Mouse (Mus musculus) layer of hippocampus, adult 9-10 months (tissue): Measurements from ENCODE around the gene Gde1.

Experiments used
- DNase-seq: peaks from one replicate; pipeline ENCODE4 v3.0.0; 2022; ENCODE audit warnings: low spot score

Gene Gde1

GRCm38 (mm10) chr7:118706488-118706887, 910 bp upstream of the Gde1 start:
- DNase-seq: no peak

- DNase-seq: no peak
Observed at GRCm38 (mm10) chr7:118706051-118706450, 473 bp upstream of the Gde1 start.

- DNase-seq: no peak
Observed at GRCm38 (mm10) chr7:118704001-118704850, 1.4 kb downstream of the Gde1 start.

GRCm38 (mm10) chr7:118703144-118703561, 2.4 kb downstream of the Gde1 start:
- no peak for DNase-seq

- DNase-seq: no peak
Observed at GRCm38 (mm10) chr7:118698882-118699281, 6.7 kb downstream of the Gde1 start.

DNA sequence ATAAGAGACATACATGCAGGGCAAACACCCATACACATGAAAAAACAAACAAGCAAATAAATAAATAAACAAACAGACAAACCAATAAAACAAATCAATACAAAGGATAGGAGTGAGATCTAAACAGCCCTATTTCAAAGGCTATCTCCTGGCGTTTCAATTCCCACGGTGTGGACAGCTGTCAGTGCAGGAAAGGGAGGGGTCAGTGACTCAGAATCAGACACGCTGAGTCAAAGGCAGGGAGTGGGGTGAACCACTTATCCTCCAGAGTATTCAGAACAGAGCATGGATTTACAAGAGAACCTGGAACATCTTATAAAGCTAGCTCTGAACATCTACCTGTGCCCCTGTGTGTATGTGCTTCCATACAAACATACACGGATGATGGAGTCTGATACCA, 8.4 kb downstream of the Gde1 start:
- no peak for DNase-seq

- no peak for DNase-seq
Observed at GRCm38 (mm10) chr7:118696146-118696545, 9.4 kb downstream of the Gde1 start.

DNA sequence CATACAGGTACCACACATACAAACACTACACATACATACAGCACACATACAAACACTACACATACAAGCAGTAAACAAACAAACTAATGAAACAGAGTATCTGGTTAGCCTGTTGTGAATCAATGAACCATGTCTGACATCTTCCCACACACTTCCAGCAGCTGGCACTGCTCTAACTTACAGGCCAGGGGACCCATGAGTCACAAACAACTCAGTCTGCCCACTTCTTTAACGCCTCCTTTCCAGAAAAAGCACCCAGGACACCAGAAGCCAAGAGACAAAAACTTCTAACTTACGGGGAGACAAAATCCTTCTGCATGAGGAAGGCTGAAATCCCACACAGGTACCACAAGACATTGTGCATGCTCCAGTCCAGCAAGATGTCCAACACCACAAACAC, 14.3 kb downstream of the Gde1 start:
- no peak for DNase-seq

- DNase-seq: no peak
Observed at GRCm38 (mm10) chr7:118689088-118689487, 16.5 kb downstream of the Gde1 start.

DNA sequence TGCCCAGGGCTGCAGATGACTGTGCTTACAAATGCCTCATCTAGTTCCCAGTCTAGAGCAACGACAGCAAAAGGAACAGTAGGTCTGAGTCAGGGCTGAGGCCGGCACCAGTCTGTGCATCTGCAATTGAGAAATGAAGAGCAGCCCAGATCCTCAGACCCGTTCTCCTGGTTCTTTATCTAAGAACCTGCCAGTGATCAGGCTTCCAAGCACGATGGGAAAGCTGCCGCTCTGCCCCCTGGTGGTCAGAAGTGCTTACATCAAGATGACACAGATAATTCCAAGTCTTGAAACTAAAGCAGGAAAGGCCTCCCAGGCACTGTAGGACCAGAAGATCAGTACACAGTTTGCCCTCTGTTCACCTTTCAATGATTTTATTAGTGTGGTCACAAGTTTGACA, 17.4 kb downstream of the Gde1 start:
- no peak for DNase-seq

- no peak for DNase-seq
Observed at GRCm38 (mm10) chr7:118676826-118677225, 28.8 kb downstream of the Gde1 start.

DNA sequence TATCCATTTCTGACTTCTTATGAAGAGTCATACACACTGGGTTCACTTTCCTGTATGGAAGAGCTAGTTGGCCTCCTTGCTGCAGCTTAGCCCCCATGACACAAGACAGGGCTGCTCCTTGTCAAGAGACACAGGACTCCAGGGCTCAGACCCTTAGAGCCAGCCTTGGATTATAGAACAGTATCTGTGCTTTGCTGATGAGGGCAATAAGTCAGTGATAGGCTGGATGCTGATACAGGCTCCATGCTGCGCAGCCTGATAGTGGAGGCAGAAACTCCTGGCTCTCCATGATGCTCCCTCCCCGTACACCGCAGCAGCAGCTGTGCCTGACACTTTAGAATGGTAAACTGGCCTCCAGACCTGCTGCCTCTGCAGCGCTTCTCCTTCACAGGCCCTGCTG, 35.4 kb downstream of the Gde1 start:
- DNase-seq: no peak

- no peak for DNase-seq
Observed at GRCm38 (mm10) chr7:118667773-118668172, 37.8 kb downstream of the Gde1 start.

- no peak for DNase-seq
Observed at GRCm38 (mm10) chr7:118656730-118657129, 48.8 kb downstream of the Gde1 start.

DNA sequence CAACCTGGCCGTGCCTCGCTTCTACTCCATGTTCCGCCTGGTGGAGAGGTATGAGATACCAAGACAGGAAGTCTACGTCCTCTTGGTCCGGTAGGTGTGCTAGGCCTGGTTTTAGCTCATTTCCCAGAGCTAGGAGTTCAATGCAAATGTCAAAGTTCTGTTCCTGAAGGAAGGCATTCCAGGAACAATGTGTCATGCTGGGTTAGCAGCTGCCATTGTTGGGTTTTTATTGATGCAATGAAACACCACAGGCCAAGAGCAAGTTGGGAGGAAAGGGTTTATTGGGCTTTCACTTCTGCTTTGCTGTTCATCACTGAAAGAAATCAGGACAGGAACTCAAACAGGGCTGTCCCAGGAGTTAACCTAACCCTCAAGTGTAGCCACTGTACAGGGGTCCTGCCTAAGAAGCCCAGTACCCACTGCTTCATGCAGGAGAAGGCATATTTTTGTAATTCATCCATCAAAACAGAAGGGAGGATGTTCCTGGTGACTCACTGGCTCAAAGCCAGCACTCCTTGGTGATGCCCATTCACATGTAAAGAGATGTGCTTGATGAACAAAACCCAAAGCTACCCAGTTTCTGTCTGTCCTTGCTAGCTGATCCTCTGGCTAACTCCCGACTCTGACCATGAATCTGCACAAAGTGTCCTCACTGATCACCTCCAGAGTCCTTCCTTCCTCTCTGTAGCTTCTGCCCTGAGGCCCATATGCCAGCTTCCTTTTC, 52.8 kb downstream of the Gde1 start:
- DNase-seq: no peak

DNA sequence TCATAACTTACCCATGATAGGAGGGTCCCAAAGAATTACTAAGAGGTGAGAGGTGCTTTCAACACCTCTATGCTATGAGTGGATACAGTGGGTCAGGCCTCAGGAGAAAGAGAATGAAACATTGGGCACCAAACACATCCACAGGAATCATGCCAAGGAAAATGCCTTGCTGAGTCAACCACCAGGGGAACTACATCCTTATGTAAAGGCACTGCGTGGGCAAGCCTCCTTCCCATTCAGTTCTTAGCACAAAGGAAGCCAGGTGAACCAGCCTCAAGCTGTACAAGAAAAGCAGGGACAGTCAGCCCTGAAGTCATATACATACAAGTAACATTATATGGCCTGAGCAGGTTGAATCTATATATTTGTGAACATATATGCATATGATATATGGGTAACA, 54.7 kb downstream of the Gde1 start:
- DNase-seq: no peak

- DNase-seq: no peak
Observed at GRCm38 (mm10) chr7:118650119-118650518, 55.5 kb downstream of the Gde1 start.

DNA sequence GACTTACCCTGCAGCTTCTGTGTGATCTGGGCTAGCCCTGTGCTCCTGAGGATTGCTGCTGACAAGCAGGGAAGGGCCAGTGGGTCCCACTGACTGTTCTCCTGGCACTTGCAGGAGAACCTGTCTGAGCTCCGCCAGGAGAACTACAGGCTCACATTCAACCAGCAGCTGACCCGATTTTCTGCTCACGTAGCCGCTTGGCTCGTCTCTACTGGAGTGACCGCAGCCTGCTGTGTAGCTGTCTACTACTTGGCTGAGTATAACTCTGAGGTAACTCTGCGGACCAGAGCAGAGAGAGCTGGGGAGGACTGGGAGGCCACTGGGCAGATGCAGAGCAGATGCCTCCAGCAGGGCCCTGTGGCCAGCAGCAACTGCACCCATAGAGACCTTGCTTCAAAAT, 56.2 kb downstream of the Gde1 start:
- no peak for DNase-seq

- no peak for DNase-seq
Observed at GRCm38 (mm10) chr7:118646237-118646636, 59.3 kb downstream of the Gde1 start.
